Mouse (Mus musculus): ENCODE data around the gene Lrrc75b. TPM values are rescaled to one million over a fixed set of nuclear protein-coding genes. Genes with fewer than 3 reads are reported as not detected.
"Not testable (repeated sequence)": the region's sequence is repeated elsewhere in the genome, so short reads cannot be mapped to it uniquely, and the experiment has no call there.

Gene Lrrc75b
- polyA plus RNA-seq, 1 experiment from 2014 or later = 1.2 TPM

DNA sequence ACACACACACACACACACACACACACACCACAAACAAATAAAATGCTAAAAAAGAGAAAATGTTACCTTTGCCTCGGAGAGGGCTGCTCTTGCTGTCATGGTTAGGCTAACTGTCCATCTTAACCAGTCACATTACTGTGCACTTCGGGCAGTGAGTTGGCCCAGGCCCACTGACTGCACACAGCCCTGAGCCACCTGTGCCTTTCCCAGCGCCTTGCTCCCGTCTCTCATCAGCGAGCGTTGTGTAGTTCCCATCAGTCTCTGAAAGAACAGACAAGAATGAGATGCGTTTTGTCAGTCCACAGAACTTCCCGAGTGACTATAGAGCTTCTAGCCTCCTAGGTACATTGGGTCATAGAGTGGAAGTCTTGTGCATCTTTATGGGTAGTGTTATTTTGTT is 25.9 kb downstream of the Lrrc75b start:
- H3K27ac ChIP-seq (ENCODE audit: low read length) = no peak overlapping the region
- no peak for ATAC-seq (ENCODE audit: insufficient read depth, low FRiP score)
- H3K4me1 ChIP-seq (ENCODE audit: control insufficient read depth, insufficient read depth, low read length) = no peaks in the 10 kb centered on the region
- no peak overlapping the region for H3K9ac ChIP-seq (ENCODE audit: low read length)
- H3K4me3 ChIP-seq (replicated peaks; ENCODE audit: low read length) = no peak overlapping the region
- no peak overlapping the region for H3K4me2 ChIP-seq (ENCODE audit: low read depth, low read length)
- H3K27me3 ChIP-seq (ENCODE audit: control insufficient read depth, insufficient read depth, low read length) = no peaks in the 10 kb centered on the region
- H3K36me3 ChIP-seq (ENCODE audit: control insufficient read depth, insufficient read depth, low read length) = peaks cover 14% of the 10 kb centered on the region
- 90% methylated on average over 8 of the region's 8 CpGs for WGBS
- H3K9me3 ChIP-seq (replicated peaks; ENCODE audit: control insufficient read depth, low read length) = no peaks in the 10 kb centered on the region

GRCm38 (mm10) chr10:75531532-75532090 is 28.5 kb downstream of the Lrrc75b start:
- H3K4me3 ChIP-seq (replicated peaks; ENCODE audit: low read length) = no peak overlapping the region
- no peaks in the 10 kb centered on the region for H3K9me3 ChIP-seq (replicated peaks; ENCODE audit: control insufficient read depth, low read length)
- 89% methylated on average over 9 of the region's 9 CpGs for WGBS
- no peak overlapping the region for H3K4me2 ChIP-seq (ENCODE audit: low read depth, low read length)
- H3K27ac ChIP-seq (ENCODE audit: low read length) = no peak overlapping the region
- no peaks in the 10 kb centered on the region for H3K27me3 ChIP-seq (ENCODE audit: control insufficient read depth, insufficient read depth, low read length)
- ATAC-seq (ENCODE audit: insufficient read depth, low FRiP score) = no peak
- no peaks in the 10 kb centered on the region for H3K4me1 ChIP-seq (ENCODE audit: control insufficient read depth, insufficient read depth, low read length)
- H3K36me3 ChIP-seq (ENCODE audit: control insufficient read depth, insufficient read depth, low read length) = peaks cover 14% of the 10 kb centered on the region
- no peak overlapping the region for H3K9ac ChIP-seq (ENCODE audit: low read length)

GRCm38 (mm10) chr10:75530322-75530721 is 29.8 kb downstream of the Lrrc75b start:
- Histone ChIP-seq H3K4me1 (ENCODE audit: control insufficient read depth, insufficient read depth, low read length) (no peaks in the 10 kb centered on the region), H3K4me3 (replicated peaks; ENCODE audit: low read length) (no peak overlapping the region), H3K9me3 (replicated peaks; ENCODE audit: control insufficient read depth, low read length) (no peaks in the 10 kb centered on the region), H3K4me2 (ENCODE audit: low read depth, low read length) (no peak overlapping the region), H3K27me3 (ENCODE audit: control insufficient read depth, insufficient read depth, low read length) (no peaks in the 10 kb centered on the region), H3K36me3 (ENCODE audit: control insufficient read depth, insufficient read depth, low read length) (peaks cover 14% of the 10 kb centered on the region), H3K9ac (ENCODE audit: low read length) (no peak overlapping the region), H3K27ac (ENCODE audit: low read length) (no peak overlapping the region)
- no peak for ATAC-seq (ENCODE audit: insufficient read depth, low FRiP score)
- 84% methylated on average over 2 of the region's 2 CpGs for WGBS

- 96% methylated on average over 9 of the region's 9 CpGs for WGBS
- not testable (repeated sequence) for ATAC-seq (ENCODE audit: insufficient read depth, low FRiP score); H3K27ac ChIP-seq (ENCODE audit: low read length)
Observed at GRCm38 (mm10) chr10:75525450-75525849, 34.7 kb downstream of the Lrrc75b start.

GRCm38 (mm10) chr10:75521643-75522042 is 38.5 kb downstream of the Lrrc75b start:
- Histone ChIP-seq H3K36me3 (ENCODE audit: control insufficient read depth, insufficient read depth, low read length) (peaks cover 6% of the 10 kb centered on the region; the same call in 1 of the 2 replicates), H3K9me3 (replicated peaks; ENCODE audit: control insufficient read depth, low read length) (no peaks in the 10 kb centered on the region), H3K27me3 (ENCODE audit: control insufficient read depth, insufficient read depth, low read length) (no peaks in the 10 kb centered on the region), H3K4me3 (replicated peaks; ENCODE audit: low read length) (no peak overlapping the region), H3K9ac (ENCODE audit: low read length) (no peak overlapping the region), H3K4me2 (ENCODE audit: low read depth, low read length) (no peak overlapping the region), H3K27ac (ENCODE audit: low read length) (no peak overlapping the region), H3K4me1 (ENCODE audit: control insufficient read depth, insufficient read depth, low read length) (peaks cover 13% of the 10 kb centered on the region)
- 80% methylated on average over 4 of the region's 4 CpGs for WGBS
- no peak for ATAC-seq (ENCODE audit: insufficient read depth, low FRiP score)

More at GRCm38 (mm10) chr10:75525450-75525849, 34.7 kb downstream of the Lrrc75b start:
- not testable (repeated sequence) for H3K4me1 ChIP-seq (ENCODE audit: control insufficient read depth, insufficient read depth, low read length); H3K9ac ChIP-seq (ENCODE audit: low read length); H3K4me2 ChIP-seq (ENCODE audit: low read depth, low read length); H3K27me3 ChIP-seq (ENCODE audit: control insufficient read depth, insufficient read depth, low read length); H3K36me3 ChIP-seq (ENCODE audit: control insufficient read depth, insufficient read depth, low read length); H3K4me3 ChIP-seq (replicated peaks; ENCODE audit: low read length); H3K9me3 ChIP-seq (replicated peaks; ENCODE audit: control insufficient read depth, low read length)

- peaks cover 24% of the 10 kb centered on the region for H3K4me1 ChIP-seq (ENCODE audit: control insufficient read depth, insufficient read depth, low read length)
- peaks cover 6% of the 10 kb centered on the region; the same call in 1 of the 2 replicates for H3K36me3 ChIP-seq (ENCODE audit: control insufficient read depth, insufficient read depth, low read length)
Observed at GRCm38 (mm10) chr10:75520581-75520980, 39.5 kb downstream of the Lrrc75b start.

DNA sequence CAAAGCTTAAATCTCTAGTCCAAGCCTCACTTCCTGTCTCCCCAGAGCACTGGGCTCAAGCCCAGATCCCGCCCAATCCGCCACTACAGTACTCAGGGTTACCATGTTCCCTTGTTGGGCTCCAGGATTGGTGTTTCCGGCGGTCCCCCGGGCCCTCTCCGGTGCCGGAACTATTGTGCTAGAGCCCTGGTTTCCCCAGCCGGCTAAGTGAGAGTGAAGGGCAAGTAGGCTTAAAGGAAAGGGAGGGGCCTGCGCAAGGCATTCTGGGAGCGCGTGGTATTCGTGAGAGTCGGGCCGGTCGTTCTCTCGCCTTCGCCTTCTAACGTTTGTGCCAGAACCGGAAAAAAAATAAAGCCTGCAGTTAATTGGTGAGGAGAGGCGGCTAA is 42.4 kb downstream of the Lrrc75b start, which contains the start of gene Gucd1:
Gucd1 (minus strand) TSS at position 215 of the 386 bp plus-strand sequence.
- Histone ChIP-seq H3K36me3 (ENCODE audit: control insufficient read depth, insufficient read depth, low read length) (no peaks in the 10 kb centered on the region; the same call in 1 of the 2 replicates), H3K4me3 (replicated peaks; ENCODE audit: low read length) (peak within 1 kb of the TSS; percentile 97), H3K27me3 (ENCODE audit: control insufficient read depth, insufficient read depth, low read length) (no peaks in the 10 kb centered on the region), H3K4me1 (ENCODE audit: control insufficient read depth, insufficient read depth, low read length) (peaks cover 27% of the 10 kb centered on the region), H3K9ac (ENCODE audit: low read length) (peak within 1 kb of the TSS; percentile 99), H3K4me2 (ENCODE audit: low read depth, low read length) (peak within 1 kb of the TSS; percentile 88), H3K9me3 (replicated peaks; ENCODE audit: control insufficient read depth, low read length) (no peaks in the 10 kb centered on the region), H3K27ac (ENCODE audit: low read length) (peak within 1 kb of the TSS; percentile 97)
- ATAC-seq (ENCODE audit: insufficient read depth, low FRiP score) = peak; percentile 91
- under 1% methylated on average over 20 of the region's 20 CpGs for WGBS

More at GRCm38 (mm10) chr10:75520581-75520980, 39.5 kb downstream of the Lrrc75b start:
- H3K4me2 ChIP-seq (ENCODE audit: low read depth, low read length) = no peak overlapping the region
- H3K9me3 ChIP-seq (replicated peaks; ENCODE audit: control insufficient read depth, low read length) = no peaks in the 10 kb centered on the region
- H3K27me3 ChIP-seq (ENCODE audit: control insufficient read depth, insufficient read depth, low read length) = no peaks in the 10 kb centered on the region
- WGBS = 97% methylated on average over 5 of the region's 5 CpGs
- H3K9ac ChIP-seq (ENCODE audit: low read length) = no peak overlapping the region
- no peak overlapping the region for H3K27ac ChIP-seq (ENCODE audit: low read length)
- ATAC-seq (ENCODE audit: insufficient read depth, low FRiP score) = no peak
- H3K4me3 ChIP-seq (replicated peaks; ENCODE audit: low read length) = no peak overlapping the region

- Histone ChIP-seq H3K27me3 (ENCODE audit: control insufficient read depth, insufficient read depth, low read length) (no peaks in the 10 kb centered on the region), H3K9ac (ENCODE audit: low read length) (peak within 1 kb of the TSS; percentile 99), H3K36me3 (ENCODE audit: control insufficient read depth, insufficient read depth, low read length) (no peaks in the 10 kb centered on the region; the same call in 1 of the 2 replicates), H3K9me3 (replicated peaks; ENCODE audit: control insufficient read depth, low read length) (no peaks in the 10 kb centered on the region), H3K27ac (ENCODE audit: low read length) (peak within 1 kb of the TSS; percentile 97), H3K4me2 (ENCODE audit: low read depth, low read length) (peak within 1 kb of the TSS; percentile 88), H3K4me1 (ENCODE audit: control insufficient read depth, insufficient read depth, low read length) (peaks cover 27% of the 10 kb centered on the region), H3K4me3 (replicated peaks; ENCODE audit: low read length) (peak within 1 kb of the TSS; percentile 97)
- WGBS = under 1% methylated on average over 47 of the region's 52 CpGs
- peak; percentile 98 for ATAC-seq (ENCODE audit: insufficient read depth, low FRiP score)
Observed at GRCm38 (mm10) chr10:75517073-75517757, 42.9 kb downstream of the Lrrc75b start, which contains the start of gene Snrpd3. TSS of gene Snrpd3 (plus strand) at chr10:75517551.

DNA sequence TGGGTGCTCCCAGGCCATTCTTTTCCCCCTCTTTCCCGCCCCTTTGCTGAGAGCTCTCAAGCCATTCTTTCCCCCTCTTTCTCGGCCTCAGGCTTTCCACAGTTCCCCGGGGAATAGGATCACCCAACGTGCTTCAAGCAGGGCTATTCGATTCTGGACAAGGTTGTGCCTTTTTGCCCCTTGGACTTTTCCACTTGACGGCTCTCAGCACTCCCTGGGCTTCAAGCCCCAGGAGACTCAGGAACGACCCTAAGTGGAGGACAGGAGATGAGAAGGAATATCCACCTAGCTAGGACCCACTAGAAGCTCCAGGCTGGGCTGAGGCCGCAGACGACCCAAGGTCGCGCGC is 43.4 kb downstream of the Lrrc75b start:
- WGBS = under 1% methylated on average over 12 of the region's 12 CpGs
- ATAC-seq (ENCODE audit: insufficient read depth, low FRiP score) = no peak
- peak overlapping the region; percentile 88 for H3K4me2 ChIP-seq (ENCODE audit: low read depth, low read length)
- H3K9ac ChIP-seq (ENCODE audit: low read length) = peak overlapping the region; percentile 99
- H3K27ac ChIP-seq (ENCODE audit: low read length) = peak overlapping the region; percentile 94
- no peaks in the 10 kb centered on the region; the same call in 1 of the 2 replicates for H3K36me3 ChIP-seq (ENCODE audit: control insufficient read depth, insufficient read depth, low read length)
- H3K9me3 ChIP-seq (replicated peaks; ENCODE audit: control insufficient read depth, low read length) = no peaks in the 10 kb centered on the region
- peak overlapping the region; percentile 97 for H3K4me3 ChIP-seq (replicated peaks; ENCODE audit: low read length)
- H3K27me3 ChIP-seq (ENCODE audit: control insufficient read depth, insufficient read depth, low read length) = no peaks in the 10 kb centered on the region
- H3K4me1 ChIP-seq (ENCODE audit: control insufficient read depth, insufficient read depth, low read length) = peaks cover 27% of the 10 kb centered on the region
